Mouse (Mus musculus) adrenal gland (tissue): ENCODE data around the gene Prss57.

Experiments
- intact Hi-C: fragments of 180-260 bp; cut with DNase I; formaldehyde crosslinking; loops from one replicate; pipeline ENCODE4 v1.15.1; 2025

Gene Prss57

DNA sequence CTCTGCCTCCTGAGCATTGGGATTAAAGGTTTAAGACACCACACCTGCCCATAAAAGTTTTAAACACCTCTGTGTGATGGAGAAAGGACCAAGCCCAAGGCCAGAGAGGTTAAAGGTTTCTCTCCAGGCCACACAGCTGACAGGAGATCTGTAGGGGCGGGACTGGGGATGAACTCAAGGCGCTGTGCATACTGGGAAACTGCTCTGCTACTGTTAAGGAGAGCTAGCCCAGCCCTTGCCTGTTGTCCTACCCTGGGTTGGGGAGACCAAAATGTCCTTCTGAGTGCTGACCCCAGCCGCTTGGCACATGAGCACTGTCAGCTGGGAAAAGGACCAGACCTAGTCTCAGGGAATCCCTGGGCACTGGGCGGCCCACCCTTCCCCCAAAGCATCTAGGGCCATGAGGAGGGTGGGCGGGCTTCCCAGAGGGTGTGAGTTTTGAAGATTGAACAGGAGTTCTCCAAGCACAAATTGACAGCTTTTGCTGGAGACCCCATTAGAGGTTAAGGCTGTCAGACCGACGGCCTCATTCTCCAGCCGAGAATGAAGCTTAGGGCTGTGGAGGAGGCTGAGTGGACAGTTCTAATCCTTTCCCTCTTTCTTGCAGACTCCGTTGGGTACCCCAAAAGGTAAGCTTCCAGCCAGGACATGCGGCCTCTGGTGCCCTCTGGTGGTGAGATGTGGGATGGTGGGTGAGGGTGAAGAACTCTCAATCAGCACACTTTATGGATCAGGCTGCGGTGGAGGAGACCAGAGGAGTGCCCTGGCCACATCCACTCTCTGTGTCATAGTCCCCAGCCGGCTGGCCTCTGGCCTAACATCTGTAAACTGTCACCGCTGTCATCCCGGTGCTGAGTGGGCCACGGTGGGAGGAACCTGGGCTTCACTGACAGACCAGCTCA lies 21.2 kb upstream of the Prss57 start:
- intact Hi-C loops = loop anchor here (1.0 to 5.0 kb wide), 2 partner anchors 19 to 40 kb away; partner anchors contain the start of gene Palm

DNA sequence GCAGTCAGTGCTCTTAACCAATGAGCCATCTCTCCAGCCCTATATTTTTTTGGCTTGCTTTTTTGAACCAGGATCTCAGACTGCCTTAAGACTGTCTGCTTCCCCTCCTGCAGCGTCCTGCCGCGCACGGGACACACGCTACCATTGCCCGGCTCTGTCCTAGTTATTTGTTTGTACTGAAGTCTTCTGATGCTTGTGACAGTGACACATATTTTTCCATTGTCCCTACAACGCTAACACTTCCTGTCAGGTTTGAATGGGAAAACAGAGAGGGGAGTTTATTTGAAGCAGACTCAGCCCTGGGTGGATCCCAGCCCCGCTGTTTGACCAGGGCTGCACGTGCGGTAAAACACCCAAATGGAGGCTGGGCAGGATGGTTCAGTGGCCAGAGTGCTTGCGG lies 18.0 kb upstream of the Prss57 start:
- intact Hi-C loops = no loop called here

DNA sequence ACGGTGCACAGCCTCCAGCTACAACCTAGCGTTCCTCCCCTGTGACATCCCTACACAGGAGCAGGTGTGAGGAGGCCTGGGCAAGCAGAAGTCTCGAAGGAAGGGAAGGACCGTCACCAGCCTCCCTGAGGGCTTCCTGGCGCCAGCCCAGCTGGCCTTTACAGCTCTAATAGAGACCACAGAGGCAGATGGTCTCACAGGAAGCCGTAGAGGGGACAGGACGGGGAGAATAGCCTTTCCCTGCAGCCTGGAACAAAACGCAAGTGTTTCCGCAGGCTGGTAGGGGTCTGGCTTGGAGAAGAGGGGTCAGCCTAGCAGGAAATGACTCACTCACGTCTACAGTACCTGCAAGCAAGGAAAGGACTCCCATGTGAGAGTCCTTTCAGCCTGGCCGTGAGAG lies 17.1 kb upstream of the Prss57 start:
- intact Hi-C loops = no loop called here

DNA sequence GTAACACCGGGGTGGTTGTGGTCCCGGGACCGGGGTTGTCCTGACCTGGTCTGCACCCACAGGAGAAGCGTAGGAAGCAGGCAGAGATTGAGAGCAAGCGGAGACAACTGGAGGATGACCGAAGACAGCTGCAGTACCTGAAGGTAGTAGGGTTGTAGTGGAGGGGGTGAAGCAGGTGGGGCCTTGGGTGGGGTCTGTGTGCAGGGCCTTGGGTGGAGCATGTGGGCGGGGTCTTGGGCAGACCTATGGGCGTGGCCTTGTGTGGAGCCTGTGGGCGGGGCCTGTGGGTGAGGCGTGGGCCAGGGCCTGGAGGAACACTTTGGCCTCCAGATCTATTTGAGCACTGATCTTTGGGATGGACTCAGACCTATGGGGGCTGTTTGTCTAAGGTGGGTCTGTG lies 16.2 kb upstream of the Prss57 start:
- intact Hi-C loops = no loop called here

DNA sequence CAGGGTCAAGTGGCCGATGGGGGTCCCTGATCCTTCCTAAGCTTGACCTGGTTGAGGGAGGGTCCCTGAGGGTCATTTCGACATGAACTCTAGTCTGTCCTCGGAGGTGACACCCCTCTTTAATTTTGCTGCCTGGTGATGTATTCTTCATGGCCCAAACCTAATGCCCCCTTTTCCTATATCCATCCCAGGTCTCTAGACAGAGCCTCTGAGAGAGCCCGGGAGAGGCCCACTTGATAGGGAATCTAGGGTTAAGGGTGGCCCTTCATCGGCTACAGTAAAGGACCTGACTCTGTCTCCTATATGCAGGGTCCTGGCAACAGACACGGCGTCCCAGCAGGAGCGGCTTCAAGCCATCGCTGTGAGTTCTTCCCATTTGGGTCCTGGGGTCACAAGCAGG lies 15.6 kb upstream of the Prss57 start:
- intact Hi-C loops = no loop called here

GRCm38 (mm10) chr10:79805636-79806035 lies 14.9 kb upstream of the Prss57 start:
- intact Hi-C loops = no loop called here

GRCm38 (mm10) chr10:79803716-79804323 lies 13.1 kb upstream of the Prss57 start:
- intact Hi-C loops = no loop called here

DNA sequence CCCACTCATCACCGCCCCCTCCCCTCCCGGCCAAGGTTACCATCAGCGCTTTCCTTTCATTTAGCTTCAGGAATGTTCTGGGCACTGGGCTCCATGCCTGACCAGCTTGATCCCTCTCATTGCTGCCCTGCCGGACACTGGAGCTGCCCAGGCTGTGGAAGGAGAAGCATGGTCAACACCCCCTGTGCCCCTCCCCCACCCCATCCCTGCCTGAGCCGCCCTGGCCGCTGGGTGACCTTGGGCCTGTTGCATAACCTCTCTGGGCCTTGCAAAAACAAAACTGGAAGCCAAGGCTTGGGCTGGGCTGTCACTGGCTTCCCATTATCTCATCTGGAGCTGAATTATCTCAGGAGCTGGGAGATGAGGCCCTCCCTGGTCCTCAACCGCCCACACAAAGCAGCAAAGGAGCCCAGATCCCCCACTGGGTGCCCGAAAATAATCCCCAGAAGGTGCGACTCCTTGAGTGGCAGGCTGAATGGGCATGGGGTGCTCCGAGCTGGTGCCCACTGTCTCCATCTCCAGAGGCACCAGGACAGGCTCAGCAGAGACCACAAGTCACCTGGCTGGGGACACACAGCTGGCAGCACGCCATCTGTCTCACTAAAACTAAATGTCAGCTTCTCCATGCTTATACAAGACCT lies 11.7 kb upstream of the Prss57 start:
- intact Hi-C loops = no loop called here

DNA sequence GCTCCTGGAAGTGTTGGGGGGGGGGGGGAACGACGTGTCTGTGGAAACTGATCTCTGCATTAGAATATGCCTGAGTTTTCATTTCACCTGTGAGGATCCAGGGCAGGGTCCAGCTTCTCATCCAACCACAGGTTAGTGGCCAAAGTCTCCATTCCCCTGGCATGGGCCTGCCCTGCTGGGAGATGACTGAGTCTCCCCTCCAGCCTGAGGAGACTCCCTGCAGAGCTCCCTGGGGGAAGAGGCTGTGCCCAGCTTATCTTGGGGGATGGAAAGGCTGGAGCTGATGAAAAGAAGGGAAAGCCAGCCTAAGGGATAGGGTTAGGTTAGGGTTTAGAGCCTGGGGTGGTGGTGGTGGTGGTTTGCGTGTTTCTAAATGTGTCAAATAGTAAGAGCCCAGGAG lies 11.1 kb upstream of the Prss57 start:
- intact Hi-C loops = no loop called here

DNA sequence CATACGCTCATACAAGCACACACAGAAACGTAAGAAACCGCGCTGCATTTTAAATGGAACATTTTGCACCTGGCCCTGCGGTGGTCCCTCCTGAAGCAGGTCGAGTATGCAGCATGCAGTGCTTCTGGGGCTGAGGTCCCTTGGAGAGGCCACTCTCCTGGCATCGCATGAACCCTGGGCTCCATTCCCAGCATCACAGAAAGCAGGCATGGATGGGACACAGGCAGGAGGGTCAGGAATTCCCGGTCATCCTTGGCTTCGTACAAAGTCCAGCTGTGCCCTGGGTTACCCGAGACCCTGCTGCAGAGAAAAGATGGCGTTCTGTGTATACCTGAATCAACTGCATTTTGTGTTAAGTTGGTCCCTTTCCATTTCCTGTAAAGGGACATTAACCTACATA lies 9.7 kb upstream of the Prss57 start:
- intact Hi-C loops = no loop called here

DNA sequence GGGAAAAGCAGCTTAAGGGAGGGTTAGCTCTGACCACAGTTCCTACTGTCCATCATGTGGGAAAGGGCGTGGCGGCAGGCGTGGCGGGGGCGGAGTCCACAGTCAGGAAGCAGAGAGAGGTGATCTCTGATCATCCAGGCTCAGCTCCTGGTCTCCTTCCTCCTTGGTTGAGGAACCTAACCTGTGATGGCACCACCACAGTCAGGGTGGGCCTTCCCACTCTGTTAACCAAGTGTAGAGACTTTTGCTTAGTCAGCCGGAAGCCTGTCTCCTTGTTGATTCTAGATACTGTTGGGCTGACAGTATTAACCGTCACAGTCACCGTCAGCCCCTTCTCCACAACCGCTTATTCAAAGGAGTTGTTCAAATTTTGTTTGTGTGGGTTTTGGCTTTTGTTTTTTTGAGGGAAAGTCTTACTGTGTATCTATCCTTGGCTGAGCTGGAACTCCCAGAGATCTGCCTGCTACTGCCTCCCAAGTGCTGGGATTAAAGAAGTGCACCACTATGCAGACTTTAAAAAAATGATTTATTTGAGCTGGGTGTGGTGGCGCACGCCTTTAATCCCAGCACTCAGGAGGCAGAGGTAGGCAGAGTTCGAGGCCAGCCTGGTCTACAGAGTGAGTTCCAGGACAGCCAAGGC lies 7.6 kb upstream of the Prss57 start:
- intact Hi-C loops = no loop called here

- intact Hi-C loops = no loop called here
Measured at GRCm38 (mm10) chr10:79797326-79797725, 6.6 kb upstream of the Prss57 start.

DNA sequence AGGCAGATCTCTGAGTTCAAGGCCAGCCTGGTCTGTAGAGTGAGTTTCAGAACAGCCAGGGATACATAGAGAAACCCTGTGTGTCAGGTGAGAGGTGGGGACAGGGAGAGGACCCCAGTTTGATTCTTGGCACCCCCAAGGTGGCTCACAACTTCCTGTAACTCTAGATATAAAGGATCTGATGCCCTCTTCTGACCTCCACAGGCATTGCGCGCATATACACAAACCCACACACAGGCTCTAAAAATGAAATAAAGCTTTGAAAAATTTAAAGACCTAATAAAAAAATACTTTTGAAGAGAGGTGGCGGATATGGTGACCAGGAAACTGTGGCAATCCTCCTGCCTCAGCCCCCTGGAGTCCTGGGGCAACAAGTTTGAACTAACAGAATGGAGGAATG lies 5.1 kb upstream of the Prss57 start:
- intact Hi-C loops = no loop called here

- intact Hi-C loops = no loop called here
Measured at GRCm38 (mm10) chr10:79794491-79794931, 3.8 kb upstream of the Prss57 start.

- intact Hi-C loops = loop anchor here (1.0 kb wide), 1 partner anchor 17 kb away; no protein-coding TSS in a partner anchor
Measured at GRCm38 (mm10) chr10:79793738-79794490, 3.2 kb upstream of the Prss57 start.

GRCm38 (mm10) chr10:79793051-79793737 lies 2.4 kb upstream of the Prss57 start, which contains the start of gene Palm:
Gene Palm, plus strand, starts transcription at chr10:79793572.
- intact Hi-C loops = loop anchor here (1.0 kb wide), 1 partner anchor 18 kb away; no protein-coding TSS in a partner anchor

GRCm38 (mm10) chr10:79792339-79793040 lies 1.7 kb upstream of the Prss57 start:
- intact Hi-C loops = loop anchor here (1.0 kb wide), 1 partner anchor 19 kb away; no protein-coding TSS in a partner anchor

- intact Hi-C loops = loop anchor here (5.0 kb wide), 1 partner anchor 92 kb away; no protein-coding TSS in a partner anchor
Measured at GRCm38 (mm10) chr10:79789581-79789980, 1.2 kb downstream of the Prss57 start.
